Mouse (Mus musculus) thymus, adult 2 months (tissue): Measurements from ENCODE around the gene Osmr.

Source experiments
- CTCF ChIP-seq: fragments of 200-500 bp; IDR thresholded peaks from 2 replicates; pipeline ENCODE4 v1.5.1; 2012; ENCODE audit warnings: mild to moderate bottlenecking, control low read depth, low read length, moderate library complexity, borderline replicate concordance; ENCODE audit not compliant: control insufficient read depth, poor library complexity, insufficient read depth; ENCODE audit errors: extremely low read depth
- POLR2A ChIP-seq: fragments of 200-500 bp; IDR thresholded peaks from 2 replicates; pipeline ENCODE4 v1.6.1; 2012; ENCODE audit warnings: mild to moderate bottlenecking, low read length, control low read depth, moderate library complexity; ENCODE audit not compliant: control insufficient read depth, poor library complexity, insufficient read depth; ENCODE audit errors: extremely low read depth

DNA sequence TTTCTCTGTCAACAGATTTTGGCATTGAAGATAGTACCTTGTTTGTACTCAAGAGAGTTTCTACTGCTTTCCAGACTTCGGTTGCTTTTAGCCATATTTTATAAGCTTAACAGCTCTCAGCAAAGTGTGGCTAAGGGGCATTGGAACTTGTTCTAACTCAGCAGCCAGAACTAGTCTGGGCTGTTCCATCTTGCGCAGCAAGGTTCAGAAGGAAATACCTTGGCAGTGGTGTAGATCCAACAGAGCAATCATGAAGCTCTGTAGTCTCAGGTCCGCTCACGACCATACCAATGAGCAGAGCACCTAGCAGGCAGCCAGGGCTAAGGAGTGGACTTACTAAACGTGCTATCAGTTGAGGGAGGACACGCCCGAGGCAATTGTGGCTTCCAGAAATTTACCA, 15.0 kb downstream of the Osmr start:
- no peak for TF ChIP-seq CTCF
- TF ChIP-seq POLR2A = no peak
